Mouse (Mus musculus): ENCODE data around the gene Sept7. TPM values are rescaled to one million over a fixed set of nuclear protein-coding genes. Genes with fewer than 3 reads are reported as not detected.
"Not testable (repeated sequence)": the region's sequence is repeated elsewhere in the genome, so short reads cannot be mapped to it uniquely, and the experiment has no call there.

Gene Sept7
- polyA plus RNA-seq, 1 experiment from 2014 or later = 259 TPM

- no peak overlapping the region for H3K27ac ChIP-seq
- H3K9me3 ChIP-seq = no peaks in the 10 kb centered on the region
- no peak overlapping the region for H3K4me3 ChIP-seq (replicated peaks)
- WGBS = 75% methylated on average over 1 of the region's 1 CpGs
- H3K4me1 ChIP-seq = peaks cover 4% of the 10 kb centered on the region; the same call in 1 of the 2 replicates
- peaks cover 3% of the 10 kb centered on the region; the same call in 1 of the 2 replicates for H3K36me3 ChIP-seq
- no peak for ATAC-seq (ENCODE audit: insufficient read depth, low FRiP score, low read depth)
- H3K9ac ChIP-seq = no peak overlapping the region
- no peaks in the 10 kb centered on the region for H3K27me3 ChIP-seq (replicated peaks)
- H3K4me2 ChIP-seq = no peak overlapping the region
These were observed 9.8 kb downstream of the Sept7 start for GRCm38 (mm10) chr9:25262087-25262486.

GRCm38 (mm10) chr9:25265795-25266194 is 13.6 kb downstream of the Sept7 start:
- H3K9me3 ChIP-seq = no peaks in the 10 kb centered on the region

GRCm38 (mm10) chr9:25267133-25267532 is 14.9 kb downstream of the Sept7 start:
- peaks cover 4% of the 10 kb centered on the region; the same call in 1 of the 2 replicates for H3K4me1 ChIP-seq
- no peak overlapping the region for H3K4me3 ChIP-seq (replicated peaks)
- H3K9me3 ChIP-seq = no peaks in the 10 kb centered on the region
- no peak overlapping the region for H3K9ac ChIP-seq
- no peak overlapping the region for H3K27ac ChIP-seq
- peaks cover 8% of the 10 kb centered on the region for H3K36me3 ChIP-seq
- 92% methylated on average over 3 of the region's 3 CpGs for WGBS
- H3K4me2 ChIP-seq = no peak overlapping the region
- no peak for ATAC-seq (ENCODE audit: insufficient read depth, low FRiP score, low read depth)
- H3K27me3 ChIP-seq (replicated peaks) = no peaks in the 10 kb centered on the region

More at GRCm38 (mm10) chr9:25265795-25266194, 13.6 kb downstream of the Sept7 start:
- Histone ChIP-seq H3K4me3 (replicated peaks) (no peak overlapping the region), H3K27ac (no peak overlapping the region), H3K27me3 (replicated peaks) (no peaks in the 10 kb centered on the region), H3K4me2 (no peak overlapping the region), H3K4me1 (peaks cover 4% of the 10 kb centered on the region; the same call in 1 of the 2 replicates), H3K36me3 (peaks cover 8% of the 10 kb centered on the region), H3K9ac (no peak overlapping the region)
- ATAC-seq (ENCODE audit: insufficient read depth, low FRiP score, low read depth) = no peak
- 90% methylated on average over 4 of the region's 4 CpGs for WGBS

GRCm38 (mm10) chr9:25267574-25267973 is 15.3 kb downstream of the Sept7 start:
- Histone ChIP-seq H3K36me3 (peaks cover 8% of the 10 kb centered on the region), H3K4me1 (peaks cover 4% of the 10 kb centered on the region; the same call in 1 of the 2 replicates), H3K4me3 (replicated peaks) (no peak overlapping the region), H3K27me3 (replicated peaks) (no peaks in the 10 kb centered on the region), H3K9me3 (no peaks in the 10 kb centered on the region), H3K9ac (no peak overlapping the region), H3K27ac (no peak overlapping the region), H3K4me2 (no peak overlapping the region)
- ATAC-seq (ENCODE audit: insufficient read depth, low FRiP score, low read depth) = no peak
- 77% methylated on average over 2 of the region's 2 CpGs for WGBS

GRCm38 (mm10) chr9:25271902-25272301 is 19.7 kb downstream of the Sept7 start:
- ATAC-seq (ENCODE audit: insufficient read depth, low FRiP score, low read depth) = no peak
- 90% methylated on average over 2 of the region's 2 CpGs for WGBS
- H3K27me3 ChIP-seq (replicated peaks) = no peaks in the 10 kb centered on the region

GRCm38 (mm10) chr9:25289796-25290195 is 37.6 kb downstream of the Sept7 start:
- no peak overlapping the region for H3K9ac ChIP-seq
- no peak for ATAC-seq (ENCODE audit: insufficient read depth, low FRiP score, low read depth)
- no peaks in the 10 kb centered on the region for H3K27me3 ChIP-seq (replicated peaks)
- peaks cover 7% of the 10 kb centered on the region; the same call in 1 of the 2 replicates for H3K36me3 ChIP-seq
- WGBS = 89% methylated on average over 1 of the region's 1 CpGs
- no peak overlapping the region for H3K4me3 ChIP-seq (replicated peaks)
- no peak overlapping the region for H3K27ac ChIP-seq
- no peaks in the 10 kb centered on the region for H3K4me1 ChIP-seq
- H3K9me3 ChIP-seq = no peaks in the 10 kb centered on the region
- H3K4me2 ChIP-seq = no peak overlapping the region

More at GRCm38 (mm10) chr9:25271902-25272301, 19.7 kb downstream of the Sept7 start:
- no peaks in the 10 kb centered on the region for H3K9me3 ChIP-seq
- H3K27ac ChIP-seq = no peak overlapping the region
- H3K4me1 ChIP-seq = no peaks in the 10 kb centered on the region
- H3K4me2 ChIP-seq = no peak overlapping the region
- H3K4me3 ChIP-seq (replicated peaks) = no peak overlapping the region
- peaks cover 6% of the 10 kb centered on the region for H3K36me3 ChIP-seq
- no peak overlapping the region for H3K9ac ChIP-seq

GRCm38 (mm10) chr9:25309505-25310182 is 57.4 kb downstream of the Sept7 start:
- H3K9ac ChIP-seq = no peak overlapping the region
- H3K4me2 ChIP-seq = no peak overlapping the region
- no peak; the same call in 1 of the 2 replicates for ATAC-seq (ENCODE audit: insufficient read depth, low FRiP score, low read depth)
- H3K36me3 ChIP-seq = no peaks in the 10 kb centered on the region
- H3K27ac ChIP-seq = no peak overlapping the region
- H3K9me3 ChIP-seq = no peaks in the 10 kb centered on the region
- H3K4me1 ChIP-seq = no peaks in the 10 kb centered on the region; the same call in 1 of the 2 replicates
- H3K4me3 ChIP-seq (replicated peaks) = no peak overlapping the region
- no peaks in the 10 kb centered on the region for H3K27me3 ChIP-seq (replicated peaks)
- WGBS = 81% methylated on average over 1 of the region's 1 CpGs

GRCm38 (mm10) chr9:25314304-25314703 is 62.1 kb downstream of the Sept7 start:
- no peaks in the 10 kb centered on the region for H3K36me3 ChIP-seq
- no peak overlapping the region for H3K4me3 ChIP-seq (replicated peaks)
- no peaks in the 10 kb centered on the region for H3K9me3 ChIP-seq
- no peak overlapping the region for H3K27ac ChIP-seq
- H3K4me2 ChIP-seq = no peak overlapping the region
- H3K4me1 ChIP-seq = no peaks in the 10 kb centered on the region; the same call in 1 of the 2 replicates
- H3K9ac ChIP-seq = no peak overlapping the region
- ATAC-seq (ENCODE audit: insufficient read depth, low FRiP score, low read depth) = peak; percentile 32; the same call in 1 of the 2 replicates
- WGBS = 50% methylated on average over 4 of the region's 4 CpGs
- H3K27me3 ChIP-seq (replicated peaks) = no peaks in the 10 kb centered on the region

GRCm38 (mm10) chr9:25317827-25318505 is 65.7 kb downstream of the Sept7 start:
- Histone ChIP-seq H3K9me3 (no peaks in the 10 kb centered on the region), H3K4me3 (replicated peaks) (no peak overlapping the region), H3K27ac (no peak overlapping the region), H3K4me1 (no peaks in the 10 kb centered on the region; the same call in 1 of the 2 replicates), H3K9ac (no peak overlapping the region), H3K27me3 (replicated peaks) (no peaks in the 10 kb centered on the region), H3K4me2 (no peak overlapping the region), H3K36me3 (no peaks in the 10 kb centered on the region)
- no peak; the same call in 1 of the 2 replicates for ATAC-seq (ENCODE audit: insufficient read depth, low FRiP score, low read depth)
- 52% methylated on average over 4 of the region's 4 CpGs for WGBS

- not testable (repeated sequence) for H3K4me2 ChIP-seq; H3K27me3 ChIP-seq (replicated peaks); ATAC-seq (ENCODE audit: insufficient read depth, low FRiP score, low read depth); H3K9me3 ChIP-seq; H3K36me3 ChIP-seq; H3K27ac ChIP-seq; H3K9ac ChIP-seq; H3K4me1 ChIP-seq; H3K4me3 ChIP-seq (replicated peaks)
- 86% methylated on average over 6 of the region's 6 CpGs for WGBS
These were observed 67.4 kb downstream of the Sept7 start for GRCm38 (mm10) chr9:25319676-25320075.

GRCm38 (mm10) chr9:25327727-25328370 is 75.6 kb downstream of the Sept7 start:
- H3K27ac ChIP-seq = no peak overlapping the region
- no peak overlapping the region for H3K4me3 ChIP-seq (replicated peaks)
- H3K4me1 ChIP-seq = no peaks in the 10 kb centered on the region
- 77% methylated on average over 4 of the region's 4 CpGs for WGBS
- H3K27me3 ChIP-seq (replicated peaks) = no peaks in the 10 kb centered on the region
- ATAC-seq (ENCODE audit: insufficient read depth, low FRiP score, low read depth) = no peak
- no peak overlapping the region for H3K4me2 ChIP-seq
- H3K36me3 ChIP-seq = no peaks in the 10 kb centered on the region
- no peaks in the 10 kb centered on the region for H3K9me3 ChIP-seq
- no peak overlapping the region for H3K9ac ChIP-seq
